Mouse (Mus musculus) MEL (cell line): ENCODE measurements around the gene Igf2bp3.

Experiments
- CHD1 ChIP-seq: IDR thresholded peaks from 2 replicates; pipeline ENCODE4 v1.6.1; 2012; ENCODE audit warnings: low read depth, mild to moderate bottlenecking, inconsistent platforms, low read length, improper control_type of control experiment
- CTCF ChIP-seq, 3 experiments: IDR thresholded peaks in 2 of 3; conservative IDR thresholded peaks in 1 of 3; 2 replicates each; pipeline ENCODE4 v1.5.1; 2011 to 2012; ENCODE audit warnings: low read length in 3 of 3, low read depth in 2 of 3, mild to moderate bottlenecking in 2 of 3, improper control_type of control experiment in 1 of 3, inconsistent platforms in 1 of 3, mixed read lengths in 1 of 3, moderate library complexity in 1 of 3; ENCODE audit not compliant: control insufficient read depth in 1 of 3, insufficient read depth in 1 of 3, poor library complexity in 1 of 3, severe bottlenecking in 1 of 3
- EP300 ChIP-seq, 2 experiments: IDR thresholded peaks; 2 replicates each; pipeline ENCODE4 v1.6.1; 2011; ENCODE audit warnings: improper control_type of control experiment in 2 of 2, low read length in 2 of 2, low read depth in 1 of 2, mild to moderate bottlenecking in 1 of 2
- GATA1 ChIP-seq: IDR thresholded peaks from 2 replicates; pipeline ENCODE4 v1.6.1; 2011; ENCODE audit warnings: low read depth, low read length, improper control_type of control experiment
- KAT2A ChIP-seq: conservative IDR thresholded peaks from 2 replicates; pipeline ENCODE4 v1.6.1; 2012; ENCODE audit warnings: low read depth, low read length, improper control_type of control experiment, inconsistent platforms
- MAFK ChIP-seq: IDR thresholded peaks from 2 replicates; pipeline ENCODE4 v1.6.1; 2011; ENCODE audit warnings: low read depth, mild to moderate bottlenecking, low read length, improper control_type of control experiment, borderline replicate concordance
- MYC ChIP-seq: IDR thresholded peaks from 2 replicates; pipeline ENCODE4 v1.6.1; 2011; ENCODE audit warnings: low read depth, mild to moderate bottlenecking, low read length, improper control_type of control experiment, moderate library complexity
- NRF1 ChIP-seq: IDR thresholded peaks from 2 replicates; pipeline ENCODE4 v1.6.1; 2014; ENCODE audit warnings: low read depth, mild to moderate bottlenecking, inconsistent platforms, low read length, improper control_type of control experiment, moderate library complexity; ENCODE audit not compliant: poor library complexity, insufficient read depth, severe bottlenecking
- POLR2A ChIP-seq, 2 experiments: IDR thresholded peaks; 2 replicates each; pipeline ENCODE4 v1.6.1; 2011 to 2012; ENCODE audit warnings: low read length in 2 of 2, mild to moderate bottlenecking in 2 of 2, control low read depth in 1 of 2, improper control_type of control experiment in 1 of 2, low read depth in 1 of 2, moderate library complexity in 1 of 2; ENCODE audit not compliant: control insufficient read depth in 1 of 2, insufficient read depth in 1 of 2, poor library complexity in 1 of 2
- POLR2AphosphoS2 ChIP-seq: IDR thresholded peaks from 2 replicates; pipeline ENCODE4 v1.6.1; 2011; ENCODE audit warnings: low read length, improper control_type of control experiment
- POLR2AphosphoS5 ChIP-seq: IDR thresholded peaks from 2 replicates; pipeline ENCODE4 v1.6.1; 2012; ENCODE audit warnings: low read depth, borderline replicate concordance, mild to moderate bottlenecking, inconsistent platforms, low read length, moderate library complexity, mixed read lengths
- RAD21 ChIP-seq: IDR thresholded peaks from 2 replicates; pipeline ENCODE4 v1.6.1; 2011; ENCODE audit warnings: mild to moderate bottlenecking, low read depth, low read length, improper control_type of control experiment
- USF2 ChIP-seq, 2 experiments: IDR thresholded peaks; 2 replicates each; pipeline ENCODE4 v1.6.1; 2011 to 2012; ENCODE audit warnings: improper control_type of control experiment in 2 of 2, low read length in 2 of 2, borderline replicate concordance in 1 of 2, inconsistent platforms in 1 of 2, low read depth in 1 of 2, mild to moderate bottlenecking in 1 of 2; ENCODE audit not compliant: insufficient read depth in 1 of 2

GRCm38 (mm10) chr6:49165855-49166254 lies 48.9 kb downstream of the Igf2bp3 start:
- TF ChIP-seq KAT2A (no peak), CTCF (IDR thresholded peaks at IDR 0.05 in 2 of 3, conservative IDR thresholded peaks at IDR 0.05 in 1 of 3; ENCODE audit: control insufficient read depth in 1 of 3, insufficient read depth in 1 of 3, low read depth in 2 of 3, low read length in 3 of 3, poor library complexity in 1 of 3, severe bottlenecking in 1 of 3) (no peak), RAD21 (no peak), MYC (no peak), EP300 (IDR thresholded peaks at IDR 0.05; ENCODE audit: low read depth in 1 of 2, low read length in 2 of 2) (no peak), MAFK (no peak), POLR2A (IDR thresholded peaks at IDR 0.05; ENCODE audit: control insufficient read depth in 1 of 2, insufficient read depth in 1 of 2, low read depth in 1 of 2, low read length in 2 of 2, poor library complexity in 1 of 2) (no peak), GATA1 (no peak), CHD1 (no peak), NRF1 (no peak), POLR2AphosphoS2 (no peak), USF2 (IDR thresholded peaks at IDR 0.05; ENCODE audit: borderline replicate concordance in 1 of 2, insufficient read depth in 1 of 2, low read depth in 1 of 2, low read length in 2 of 2) (no peak), POLR2AphosphoS5 (no peak)
